Mouse (Mus musculus) hindbrain, embryonic 12.5 days (tissue): ENCODE data around the gene Ifnar1. TPM values are rescaled to one million over a fixed set of nuclear protein-coding genes. Genes with fewer than 3 reads are reported as not detected.
"Not testable (repeated sequence)": the region's sequence is repeated elsewhere in the genome, so short reads cannot be mapped to it uniquely, and the experiment has no call there.

Source experiments
- ATAC-seq: fragments of 200-750 bp; cut with Nextera tagmentation; 2 replicates; pipeline ENCODE4 v1.8.0; 2017; ENCODE audit warnings: moderate TSS enrichment; ENCODE audit not compliant: low FRiP score
- H3K27ac ChIP-seq: fragments of 300-500 bp; sonication (generic); 2 replicates; pipeline ENCODE4 v1.5.1; 2016; ENCODE audit warnings: mild to moderate bottlenecking
- H3K27me3 ChIP-seq: fragments of 300-500 bp; sonication (generic); 2 replicates; pipeline ENCODE4 v1.6.1; 2016; ENCODE audit warnings: mild to moderate bottlenecking
- H3K36me3 ChIP-seq: fragments of 300-500 bp; sonication (generic); 2 replicates; pipeline ENCODE4 v1.6.1; 2016; ENCODE audit warnings: mild to moderate bottlenecking
- H3K4me1 ChIP-seq: fragments of 300-500 bp; sonication (generic); 2 replicates; pipeline ENCODE4 v1.6.1; 2016
- H3K4me2 ChIP-seq: fragments of 300-500 bp; sonication (generic); replicated peaks from 2 replicates; pipeline ENCODE4 v1.6.1; 2016; ENCODE audit warnings: mild to moderate bottlenecking
- H3K4me3 ChIP-seq: fragments of 300-500 bp; sonication (generic); 2 replicates; pipeline ENCODE4 v1.5.1; 2016; ENCODE audit warnings: mild to moderate bottlenecking
- H3K9ac ChIP-seq: fragments of 300-500 bp; sonication (generic); 2 replicates; pipeline ENCODE4 v1.6.1; 2016; ENCODE audit warnings: mild to moderate bottlenecking, moderate library complexity
- H3K9me3 ChIP-seq: fragments of 300-500 bp; sonication (generic); replicated peaks from 2 replicates; pipeline ENCODE4 v1.6.1; 2016; ENCODE audit warnings: mild to moderate bottlenecking
- WGBS: fragments of 180-500 bp; shearing (Covaris S2); methylation state at CpG from one replicate; pipeline ENCODE4 v1.1.7; 2016; 5-methylcytosine and 5-hydroxymethylcytosine counted together
- polyA plus RNA-seq: library from polyadenylated mRNA; unstranded; fragments of >200 nt; fragmentation: Nextera tagmentation; extraction: Ambion mirVana; gene quantifications from 2 replicates; pipeline ENCODE4 v1.2.1, GENCODE M21; 2016

Gene Ifnar1
- 60.7 and 65.4 TPM in 2 replicates for polyA plus RNA-seq

DNA sequence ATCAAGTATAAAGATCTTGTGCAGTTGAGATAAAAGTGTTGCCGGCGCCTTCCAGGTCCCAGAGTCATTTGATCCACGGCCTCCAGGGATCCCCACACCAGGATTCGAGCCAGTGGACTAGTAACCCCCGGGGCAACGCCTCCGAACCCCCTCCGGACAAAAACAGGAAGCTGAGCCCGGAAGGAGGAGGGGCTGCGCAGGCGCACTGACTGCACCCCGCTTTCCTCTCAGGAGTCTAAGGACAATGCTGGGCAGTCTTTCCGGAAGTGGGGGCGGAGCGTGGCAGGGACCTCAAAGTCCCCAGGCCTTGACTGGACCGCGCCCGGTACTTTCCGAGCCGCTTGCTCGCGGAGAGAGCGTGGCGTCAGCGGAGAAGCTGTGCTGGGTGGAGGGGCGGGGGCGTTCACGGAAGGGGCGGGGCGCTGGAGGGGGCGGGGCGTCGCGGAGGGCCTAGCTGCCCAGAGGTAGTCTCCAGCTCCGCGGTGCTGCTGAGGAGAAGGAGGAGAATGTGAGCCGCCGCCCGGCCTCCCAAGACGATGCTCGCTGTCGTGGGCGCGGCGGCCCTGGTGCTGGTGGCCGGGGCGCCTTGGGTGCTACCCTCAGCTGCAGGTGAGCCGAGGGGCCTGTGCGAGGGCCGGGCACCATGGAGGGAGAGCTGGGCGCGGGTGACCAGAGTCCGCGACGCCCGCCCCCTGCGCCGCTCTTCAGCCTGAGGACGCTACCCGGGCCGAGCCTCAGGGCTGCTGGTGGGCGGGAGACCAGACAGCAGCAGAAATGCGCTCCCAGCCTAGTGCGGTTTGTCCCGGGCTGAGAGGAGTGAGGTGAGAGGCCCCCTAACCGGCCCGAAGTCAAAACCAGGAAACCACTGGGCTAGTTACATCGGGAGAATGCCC, at the start of gene Ifnar1:
Ifnar1 (plus strand) TSS at position 431 of the 893 bp plus-strand sequence.
- no peaks in the 10 kb centered on the region for H3K27me3 ChIP-seq
- WGBS: under 1% methylated on average over 60 of the region's 68 CpGs
- peaks cover 15% of the 10 kb centered on the region for H3K36me3 ChIP-seq
- peak within 1 kb of the TSS; percentile 96 for H3K9ac ChIP-seq
- peak within 1 kb of the TSS; percentile 90 for H3K4me3 ChIP-seq
- H3K9me3 ChIP-seq: no peaks in the 10 kb centered on the region
- peak; percentile 99 for ATAC-seq
- peaks cover 12% of the 10 kb centered on the region for H3K4me1 ChIP-seq
- H3K27ac ChIP-seq: peak within 1 kb of the TSS; percentile 97
- H3K4me2 ChIP-seq: peak within 1 kb of the TSS; percentile 76

DNA sequence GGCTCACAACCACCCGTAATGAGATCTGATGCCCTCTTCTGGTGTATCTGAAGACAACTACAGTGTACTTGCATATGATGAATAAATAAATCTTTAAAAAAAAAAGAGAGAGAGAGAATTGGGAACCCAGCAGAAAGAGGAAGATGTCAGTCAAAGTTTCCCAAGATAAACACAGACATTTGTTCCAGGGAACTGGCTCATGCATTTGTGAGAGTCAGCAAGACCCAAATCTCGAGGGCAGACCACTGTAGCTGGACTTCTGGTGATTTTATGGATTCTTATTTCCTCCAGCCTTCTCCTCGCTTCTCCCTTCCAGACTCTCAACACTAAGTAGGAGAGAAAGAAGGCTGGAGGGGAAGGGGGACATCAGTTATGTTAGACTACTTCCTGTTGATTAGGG, 47.0 kb upstream of the Ifnar1 start:
- Histone ChIP-seq H3K27ac (no peak overlapping the region), H3K4me3 (no peak overlapping the region), H3K4me2 (no peak overlapping the region), H3K27me3 (no peaks in the 10 kb centered on the region), H3K36me3 (no peaks in the 10 kb centered on the region), H3K9me3 (no peaks in the 10 kb centered on the region), H3K9ac (no peak overlapping the region), H3K4me1 (no peaks in the 10 kb centered on the region)
- WGBS: 80% methylated on average over 3 of the region's 3 CpGs
- ATAC-seq: no peak

DNA sequence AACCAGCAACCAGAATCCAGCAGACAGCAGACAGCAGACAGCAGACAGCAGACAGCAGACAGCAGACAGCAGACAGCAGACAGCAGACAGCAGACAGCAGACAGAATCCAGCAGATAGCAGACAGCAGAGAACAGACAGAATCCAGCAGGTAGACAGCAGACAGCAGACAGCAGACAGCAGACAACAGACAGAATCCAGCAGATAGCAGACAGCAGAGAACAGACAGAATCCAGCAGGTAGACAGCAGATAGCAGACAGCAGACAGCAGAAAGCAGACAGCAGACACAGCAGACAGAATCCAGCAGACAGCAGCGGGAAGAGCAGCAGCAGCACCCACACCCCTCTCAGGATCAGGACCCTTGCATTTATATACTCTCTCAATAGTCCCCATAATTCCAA, 46.4 kb upstream of the Ifnar1 start:
- not testable (repeated sequence) for H3K9ac ChIP-seq, H3K9me3 ChIP-seq, H3K4me3 ChIP-seq, H3K4me1 ChIP-seq, H3K27ac ChIP-seq, ATAC-seq, H3K36me3 ChIP-seq, H3K4me2 ChIP-seq, H3K27me3 ChIP-seq
- 91% methylated on average over 1 of the region's 1 CpGs for WGBS

DNA sequence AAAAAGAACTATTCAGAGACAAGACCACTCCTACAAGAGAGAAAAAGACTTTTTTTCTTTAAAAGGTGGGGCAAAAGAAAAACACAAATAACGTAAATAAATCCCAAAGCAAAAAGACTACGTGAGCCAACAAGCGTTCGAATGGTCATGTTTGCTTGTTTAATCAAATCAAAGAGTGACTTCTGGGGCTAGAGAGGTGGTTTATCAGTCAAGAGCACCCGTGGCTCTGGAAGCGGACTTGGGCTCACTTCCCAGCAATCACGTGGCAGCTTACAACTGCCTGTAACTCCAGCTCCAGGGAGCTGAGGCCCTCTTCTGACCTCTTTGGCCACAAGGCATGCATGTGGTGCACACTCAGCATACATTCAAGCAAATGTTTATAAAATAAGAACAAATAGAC, 43.7 kb upstream of the Ifnar1 start:
- ATAC-seq: no peak
- Histone ChIP-seq H3K9ac (no peak overlapping the region), H3K4me2 (no peak overlapping the region), H3K36me3 (no peaks in the 10 kb centered on the region), H3K27ac (no peak overlapping the region), H3K4me3 (no peak overlapping the region), H3K4me1 (no peaks in the 10 kb centered on the region), H3K27me3 (no peaks in the 10 kb centered on the region), H3K9me3 (no peaks in the 10 kb centered on the region)
- WGBS: 64% methylated on average over 7 of the region's 7 CpGs

DNA sequence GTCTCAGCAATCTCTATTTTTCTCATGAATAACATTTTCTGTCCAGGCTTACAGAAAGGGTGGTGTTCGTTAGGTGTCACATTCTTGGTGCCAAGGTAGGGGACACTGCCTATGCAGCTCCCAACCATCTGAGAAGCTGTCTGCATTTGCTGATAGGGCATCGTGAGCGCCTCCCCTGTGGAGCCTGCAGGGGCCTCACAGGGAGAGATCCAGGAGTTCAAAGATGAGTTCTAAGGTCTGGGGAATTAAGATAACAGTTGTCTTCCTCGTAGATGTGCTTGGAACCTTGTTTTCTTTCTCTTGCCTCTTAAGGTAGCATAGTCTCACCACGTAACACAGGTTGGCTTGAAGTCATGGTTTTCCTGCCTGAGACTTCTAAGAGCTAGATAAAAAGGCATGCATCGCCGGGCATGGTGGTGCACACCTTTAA, 43.2 kb upstream of the Ifnar1 start:
- Histone ChIP-seq H3K9me3 (no peaks in the 10 kb centered on the region), H3K27ac (no peak overlapping the region), H3K4me3 (no peak overlapping the region), H3K9ac (no peak overlapping the region), H3K36me3 (no peaks in the 10 kb centered on the region), H3K4me2 (no peak overlapping the region), H3K27me3 (no peaks in the 10 kb centered on the region), H3K4me1 (no peaks in the 10 kb centered on the region)
- no peak for ATAC-seq
- WGBS: 84% methylated on average over 7 of the region's 7 CpGs

DNA sequence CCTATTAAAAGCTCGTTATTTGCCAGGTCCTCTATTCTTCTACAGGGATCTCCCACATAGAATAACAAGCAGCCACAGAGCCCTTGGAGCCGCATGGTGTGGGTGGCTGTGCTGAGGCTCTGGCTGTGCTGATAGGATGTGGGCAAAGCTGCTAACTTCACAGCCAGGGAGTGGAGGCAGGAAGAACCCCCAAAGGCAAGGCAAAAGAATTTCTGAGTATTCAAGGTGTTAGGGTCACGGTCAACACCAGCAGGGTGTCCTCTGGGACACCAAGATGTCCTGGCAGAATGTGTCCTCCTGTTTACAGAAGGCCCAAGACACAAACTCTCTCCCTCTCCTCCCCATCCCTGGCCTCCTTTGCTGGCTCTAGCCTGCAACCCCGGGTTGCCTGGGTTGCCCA, 42.6 kb upstream of the Ifnar1 start:
- WGBS: 74% methylated on average over 4 of the region's 4 CpGs
- no peak for ATAC-seq
- H3K27ac ChIP-seq: no peak overlapping the region

DNA sequence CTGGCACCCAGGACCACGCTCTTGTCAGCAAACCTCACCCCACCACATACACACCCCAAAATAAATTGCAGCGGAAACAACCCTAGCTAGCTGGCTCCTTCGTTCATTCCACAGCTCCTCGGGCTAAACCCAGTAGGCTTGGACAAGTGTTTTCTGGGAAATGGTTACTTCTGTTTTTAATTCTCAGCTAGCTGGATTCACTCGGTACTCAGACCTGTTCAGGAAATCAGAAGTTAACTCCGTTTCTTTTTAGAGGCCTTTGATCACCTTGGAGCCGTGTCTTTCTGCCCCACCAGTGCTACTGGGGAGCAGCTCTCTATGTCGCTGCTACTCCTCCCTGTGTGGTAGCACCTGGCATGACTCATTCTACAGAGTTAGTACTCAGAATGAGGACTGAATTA, 41.8 kb upstream of the Ifnar1 start:
- ATAC-seq: no peak
- WGBS: 72% methylated on average over 8 of the region's 8 CpGs
- no peaks in the 10 kb centered on the region for H3K4me1 ChIP-seq
- no peak overlapping the region for H3K4me2 ChIP-seq
- H3K27me3 ChIP-seq: no peaks in the 10 kb centered on the region
- H3K4me3 ChIP-seq: no peak overlapping the region
- no peaks in the 10 kb centered on the region for H3K9me3 ChIP-seq
- H3K9ac ChIP-seq: no peak overlapping the region
- H3K36me3 ChIP-seq: no peaks in the 10 kb centered on the region
- no peak overlapping the region for H3K27ac ChIP-seq

More for the DNA sequence above, 42.6 kb upstream of the Ifnar1 start:
- Histone ChIP-seq H3K27me3 (no peaks in the 10 kb centered on the region), H3K9me3 (no peaks in the 10 kb centered on the region), H3K4me2 (no peak overlapping the region), H3K4me1 (no peaks in the 10 kb centered on the region), H3K4me3 (no peak overlapping the region), H3K9ac (no peak overlapping the region), H3K36me3 (no peaks in the 10 kb centered on the region)

DNA sequence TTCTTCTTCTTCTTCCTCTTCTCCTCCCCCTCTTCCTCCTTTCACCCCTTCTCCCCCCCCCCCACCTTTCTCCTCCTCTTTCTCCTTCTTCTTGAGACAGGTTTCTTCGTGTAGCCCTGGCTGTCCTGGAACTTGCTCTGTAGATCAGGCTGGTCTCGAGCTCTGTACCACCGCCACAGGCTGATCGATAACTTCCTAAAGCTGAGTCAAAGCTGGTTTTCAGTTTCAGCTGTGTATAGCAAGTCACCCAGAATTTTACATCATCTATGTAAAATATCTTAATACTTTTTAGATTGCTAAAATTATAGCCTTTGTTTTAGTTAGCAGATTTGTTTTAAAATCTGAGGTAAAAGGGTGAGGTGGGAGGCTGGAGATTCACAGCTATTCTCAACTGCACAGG, 40.2 kb upstream of the Ifnar1 start:
- Histone ChIP-seq H3K4me2 (no peak overlapping the region), H3K4me3 (no peak overlapping the region), H3K9me3 (no peaks in the 10 kb centered on the region), H3K4me1 (no peaks in the 10 kb centered on the region), H3K36me3 (no peaks in the 10 kb centered on the region), H3K27ac (no peak overlapping the region), H3K9ac (no peak overlapping the region), H3K27me3 (no peaks in the 10 kb centered on the region)
- ATAC-seq: no peak
- WGBS: 89% methylated on average over 4 of the region's 4 CpGs

DNA sequence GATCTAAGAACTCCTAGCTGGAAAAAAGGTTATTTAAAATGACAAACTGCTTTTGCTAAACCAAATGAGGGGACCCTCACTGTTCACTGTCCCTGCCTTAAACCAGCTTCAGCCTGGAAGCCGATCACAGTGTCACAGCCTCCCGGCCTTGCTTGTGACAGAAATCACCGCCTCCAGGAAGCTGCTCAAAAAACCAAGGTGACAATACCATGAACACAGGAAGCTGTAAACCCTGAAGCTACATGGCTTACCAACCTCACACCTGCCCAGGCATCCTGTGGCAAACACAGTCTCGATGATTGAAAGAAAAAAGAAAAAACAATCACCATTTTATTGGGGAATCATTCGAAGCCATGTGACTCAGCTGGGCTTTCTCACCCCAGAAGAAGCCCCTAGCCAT, 39.5 kb upstream of the Ifnar1 start:
- no peak overlapping the region for H3K4me3 ChIP-seq
- no peaks in the 10 kb centered on the region for H3K4me1 ChIP-seq
- H3K36me3 ChIP-seq: no peaks in the 10 kb centered on the region
- ATAC-seq: no peak
- H3K27ac ChIP-seq: no peak overlapping the region
- no peak overlapping the region for H3K4me2 ChIP-seq
- H3K27me3 ChIP-seq: no peaks in the 10 kb centered on the region
- H3K9me3 ChIP-seq: no peaks in the 10 kb centered on the region
- WGBS: 81% methylated on average over 5 of the region's 5 CpGs
- no peak overlapping the region for H3K9ac ChIP-seq

DNA sequence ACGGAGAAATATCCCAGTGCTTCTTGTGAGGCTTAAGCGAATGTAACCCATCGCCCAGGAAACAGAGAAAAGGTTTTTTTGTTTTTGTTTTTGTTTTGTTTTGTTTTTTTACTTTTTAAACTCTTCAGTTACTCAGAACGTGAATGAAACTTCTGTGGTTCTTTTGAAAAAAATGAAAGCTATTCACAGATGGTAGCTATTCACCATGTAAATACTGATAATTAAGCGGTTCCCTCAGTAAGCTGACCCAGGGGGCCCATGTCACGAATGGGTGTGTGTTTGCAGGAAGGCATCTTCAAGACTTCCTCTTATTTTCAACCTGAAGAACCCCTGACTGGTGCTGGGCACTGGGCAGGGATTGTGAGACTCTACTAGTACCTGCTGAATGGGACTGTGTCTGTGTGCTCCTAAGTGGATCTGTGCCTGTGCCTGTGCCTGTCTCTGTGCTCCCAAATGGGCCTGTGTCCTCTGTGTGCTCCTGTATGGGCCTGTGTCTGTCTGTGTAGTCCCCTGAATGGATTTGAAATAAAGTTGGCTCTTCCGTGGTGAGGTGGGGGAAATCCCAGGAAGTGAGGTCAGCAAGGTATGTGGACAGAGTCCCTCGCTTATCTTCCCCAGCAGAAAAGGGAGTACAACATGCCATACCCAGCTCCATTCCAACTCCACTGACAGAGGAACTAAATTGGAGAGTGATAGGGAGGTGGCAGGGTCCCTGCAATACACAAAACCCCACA, 38.1 kb upstream of the Ifnar1 start:
- H3K4me1 ChIP-seq: no peaks in the 10 kb centered on the region
- H3K36me3 ChIP-seq: no peaks in the 10 kb centered on the region
- H3K27ac ChIP-seq: no peak overlapping the region
- H3K4me3 ChIP-seq: no peak overlapping the region
- H3K27me3 ChIP-seq: no peaks in the 10 kb centered on the region
- H3K9me3 ChIP-seq: no peaks in the 10 kb centered on the region
- H3K9ac ChIP-seq: no peak overlapping the region
- ATAC-seq: no peak
- no peak overlapping the region for H3K4me2 ChIP-seq
- WGBS: 79% methylated on average over 8 of the region's 8 CpGs

DNA sequence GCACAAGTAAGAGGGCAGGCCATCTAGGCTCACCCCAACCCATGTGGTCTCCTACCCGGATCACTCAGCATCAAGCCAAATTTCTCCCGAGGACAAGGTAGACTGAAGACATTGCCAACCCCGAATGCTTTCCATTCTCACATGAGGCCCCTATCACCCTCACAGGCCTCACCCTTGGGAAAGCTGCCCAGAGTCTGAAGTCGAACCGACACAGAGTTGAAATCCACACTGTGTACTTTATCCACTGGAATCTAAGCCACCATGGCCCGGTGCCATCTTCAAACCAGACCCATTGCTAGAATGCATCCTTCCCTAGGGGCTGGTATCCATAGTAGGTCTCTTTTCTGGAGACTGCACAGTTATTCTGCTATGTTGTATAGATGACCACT, 37.5 kb upstream of the Ifnar1 start:
- Histone ChIP-seq H3K4me1 (no peaks in the 10 kb centered on the region), H3K9me3 (no peaks in the 10 kb centered on the region), H3K27ac (no peak overlapping the region), H3K27me3 (no peaks in the 10 kb centered on the region), H3K9ac (no peak overlapping the region), H3K4me2 (no peak overlapping the region), H3K4me3 (no peak overlapping the region), H3K36me3 (no peaks in the 10 kb centered on the region)
- no peak for ATAC-seq
- 88% methylated on average over 6 of the region's 6 CpGs for WGBS

DNA sequence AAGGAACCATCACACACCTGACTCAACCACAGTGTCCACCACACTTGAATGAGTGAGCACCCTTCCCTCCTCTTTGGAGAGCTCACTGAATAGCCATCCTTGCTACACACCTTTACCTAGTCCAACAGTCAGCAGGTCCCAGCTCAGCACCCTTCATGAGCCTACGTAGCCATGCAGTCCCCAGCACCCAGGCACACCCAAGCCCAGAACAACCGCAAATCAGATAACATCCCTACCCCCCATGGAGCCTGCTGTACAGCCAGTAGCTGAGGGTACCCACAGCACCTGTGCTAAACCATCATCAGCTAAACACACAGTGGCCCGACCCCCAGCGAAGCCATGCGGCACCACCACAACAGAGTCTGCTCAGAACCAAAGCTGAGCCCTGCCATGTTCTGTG, 37.0 kb upstream of the Ifnar1 start:
- Histone ChIP-seq H3K9ac (no peak overlapping the region), H3K27ac (no peak overlapping the region), H3K4me2 (no peak overlapping the region), H3K36me3 (no peaks in the 10 kb centered on the region), H3K4me3 (no peak overlapping the region), H3K4me1 (no peaks in the 10 kb centered on the region), H3K27me3 (no peaks in the 10 kb centered on the region), H3K9me3 (no peaks in the 10 kb centered on the region)
- 94% methylated on average over 5 of the region's 5 CpGs for WGBS
- ATAC-seq: no peak
